Mouse (Mus musculus): ENCODE results near the gene Slamf6. TPM values are rescaled to one million over a fixed set of nuclear protein-coding genes. Genes with fewer than 3 reads are reported as not detected.

Gene Slamf6
- total and polyA plus RNA-seq, 2 experiments from 2014 or later = 0.11 TPM; not detected in 1

DNA sequence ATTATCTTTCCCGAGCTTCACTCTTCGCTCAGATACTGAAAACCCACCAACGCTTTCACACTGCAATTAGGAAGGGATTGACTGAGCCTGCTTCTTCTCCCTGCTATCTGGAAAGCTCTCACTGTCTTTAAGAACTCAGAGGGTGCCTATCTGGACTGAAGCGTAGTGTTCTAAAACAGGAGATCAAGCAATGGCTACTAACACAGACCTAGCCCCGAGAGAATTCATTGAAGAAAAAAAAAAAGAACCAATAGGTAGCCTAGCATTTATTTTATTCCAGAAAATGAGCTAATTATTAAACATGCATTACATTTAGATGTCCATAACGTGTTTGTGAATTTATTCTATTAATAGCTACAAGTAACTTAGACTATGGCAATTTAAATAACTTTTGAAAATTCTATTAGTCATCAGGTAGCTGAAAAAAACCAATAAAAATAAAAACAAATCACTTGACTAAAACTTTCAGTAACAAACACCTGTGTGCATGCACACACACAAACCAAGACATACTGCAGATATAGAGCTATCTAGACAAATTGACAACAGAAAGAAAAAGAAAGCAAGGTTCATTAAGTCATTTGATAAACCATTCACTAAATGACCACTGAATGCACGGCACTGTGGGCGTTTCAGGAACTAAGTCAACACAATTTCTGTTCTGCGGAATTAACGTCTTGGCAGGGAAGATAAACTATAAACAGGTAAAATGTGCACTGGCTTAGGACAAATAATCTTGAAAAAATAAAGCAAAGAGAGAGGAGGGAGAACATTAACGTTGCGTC lies 1.0 kb downstream of the Slamf6 start:
- no peak overlapping the region for H3K9ac ChIP-seq (replicated peaks; ENCODE audit: low read depth, low read length)
- peak overlapping the region; percentile 26 for H3K4me2 ChIP-seq (ENCODE audit: low read depth, low read length)
- TF ChIP-seq CTCF (IDR thresholded peaks at IDR 0.05; ENCODE audit: low read depth) (no peak), EP300 (IDR thresholded peaks at IDR 0.05; ENCODE audit: low read depth) (no peak)
- peak overlapping the region; percentile 26; the same call in 1 of the 2 replicates for H3K27ac ChIP-seq (ENCODE audit: low read depth)
- peak overlapping the region; percentile 36; the same call in 1 of the 2 replicates for H3K4me3 ChIP-seq (ENCODE audit: low read depth, low read length)
- H3K9me3 ChIP-seq (replicated peaks; ENCODE audit: control insufficient read depth, low read length) = no peaks in the 10 kb centered on the region
- H3K27me3 ChIP-seq (ENCODE audit: control insufficient read depth, insufficient read depth, low read length) = no peaks in the 10 kb centered on the region
- ATAC-seq (ENCODE audit: insufficient read depth, low read depth) (no peak), DNase-seq (ENCODE audit: low spot score) (no peak)
- no peaks in the 10 kb centered on the region for H3K4me1 ChIP-seq (ENCODE audit: control insufficient read depth, insufficient read depth)
- no peaks in the 10 kb centered on the region for H3K36me3 ChIP-seq (replicated peaks; ENCODE audit: control insufficient read depth, insufficient read depth, low read length)
- 58% methylated on average over 12 of the region's 12 CpGs for WGBS

DNA sequence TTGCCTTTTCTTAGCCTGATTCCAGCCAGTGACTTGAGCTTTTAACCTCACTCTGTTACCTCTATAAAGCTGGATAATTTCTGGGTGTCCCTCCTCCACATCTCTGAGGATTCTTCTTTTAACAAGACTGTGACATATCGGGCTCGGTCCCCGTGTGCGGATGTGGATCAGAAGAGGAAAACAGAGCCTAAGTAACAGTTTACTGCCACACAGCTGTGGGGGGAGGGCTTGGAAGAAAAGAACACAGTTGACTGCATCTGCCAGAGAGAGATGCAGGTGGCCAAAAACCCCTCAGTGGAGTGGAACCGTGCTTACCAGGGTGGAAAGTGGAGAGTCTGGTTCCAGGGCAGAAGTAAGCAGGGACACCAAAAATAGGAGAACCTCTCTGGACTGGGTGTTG lies 1.9 kb downstream of the Slamf6 start:
- Histone ChIP-seq H3K9me3 (replicated peaks; ENCODE audit: control insufficient read depth, low read length) (no peaks in the 10 kb centered on the region), H3K4me2 (ENCODE audit: low read depth, low read length) (no peak overlapping the region), H3K9ac (replicated peaks; ENCODE audit: low read depth, low read length) (no peak overlapping the region), H3K36me3 (replicated peaks; ENCODE audit: control insufficient read depth, insufficient read depth, low read length) (no peaks in the 10 kb centered on the region), H3K27ac (ENCODE audit: low read depth) (no peak overlapping the region), H3K4me3 (ENCODE audit: low read depth, low read length) (peak overlapping the region; percentile 15; the same call in 1 of the 2 replicates), H3K27me3 (ENCODE audit: control insufficient read depth, insufficient read depth, low read length) (no peaks in the 10 kb centered on the region), H3K4me1 (ENCODE audit: control insufficient read depth, insufficient read depth) (no peaks in the 10 kb centered on the region)
- no peak for DNase-seq (ENCODE audit: low spot score)
- ATAC-seq (ENCODE audit: insufficient read depth, low read depth) = no peak
- 85% methylated on average over 5 of the region's 5 CpGs for WGBS
- TF ChIP-seq EP300 (IDR thresholded peaks at IDR 0.05; ENCODE audit: low read depth) (no peak), CTCF (IDR thresholded peaks at IDR 0.05; ENCODE audit: low read depth) (no peak)

DNA sequence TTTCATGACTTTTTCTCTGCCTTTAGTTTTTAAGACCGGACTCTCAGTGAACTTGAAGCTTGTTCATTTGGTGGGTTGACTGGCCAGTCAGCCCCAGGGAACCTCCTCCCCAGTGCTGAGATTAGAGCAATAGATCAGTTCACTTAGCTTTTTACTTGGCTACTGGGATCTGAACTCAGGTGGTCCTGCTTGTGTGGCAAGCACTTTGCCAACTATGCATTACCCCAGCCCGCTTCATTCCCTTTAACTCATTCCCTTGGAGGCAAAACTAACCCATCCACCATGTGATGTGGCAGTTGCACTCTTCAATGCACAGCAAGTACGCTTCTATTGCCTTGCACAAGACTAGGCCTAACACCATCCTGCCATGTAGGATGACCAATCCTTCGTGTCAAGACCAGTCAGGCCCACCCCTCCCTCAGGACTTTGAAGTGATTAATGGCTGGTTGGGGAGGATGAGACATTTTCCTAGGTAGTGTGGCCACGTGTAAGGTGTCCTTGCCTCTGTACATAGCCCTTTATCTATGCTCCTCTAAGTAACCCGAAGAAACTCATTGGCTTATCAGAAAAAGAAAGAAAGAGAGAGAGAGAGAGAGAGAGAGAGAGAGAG lies 2.7 kb downstream of the Slamf6 start:
- Histone ChIP-seq H3K27me3 (ENCODE audit: control insufficient read depth, insufficient read depth, low read length) (no peaks in the 10 kb centered on the region), H3K4me2 (ENCODE audit: low read depth, low read length) (peak overlapping the region; percentile 9; the same call in 1 of the 2 replicates), H3K27ac (ENCODE audit: low read depth) (no peak overlapping the region; the same call in 1 of the 2 replicates), H3K4me1 (ENCODE audit: control insufficient read depth, insufficient read depth) (no peaks in the 10 kb centered on the region), H3K9ac (replicated peaks; ENCODE audit: low read depth, low read length) (no peak overlapping the region), H3K4me3 (ENCODE audit: low read depth, low read length) (no peak overlapping the region; the same call in 1 of the 2 replicates), H3K9me3 (replicated peaks; ENCODE audit: control insufficient read depth, low read length) (no peaks in the 10 kb centered on the region), H3K36me3 (replicated peaks; ENCODE audit: control insufficient read depth, insufficient read depth, low read length) (no peaks in the 10 kb centered on the region)
- 74% methylated on average over 6 of the region's 6 CpGs for WGBS
- TF ChIP-seq EP300 (IDR thresholded peaks at IDR 0.05; ENCODE audit: low read depth) (no peak), CTCF (IDR thresholded peaks at IDR 0.05; ENCODE audit: low read depth) (no peak)
- ATAC-seq (ENCODE audit: insufficient read depth, low read depth) (no peak), DNase-seq (ENCODE audit: low spot score) (no peak)

DNA sequence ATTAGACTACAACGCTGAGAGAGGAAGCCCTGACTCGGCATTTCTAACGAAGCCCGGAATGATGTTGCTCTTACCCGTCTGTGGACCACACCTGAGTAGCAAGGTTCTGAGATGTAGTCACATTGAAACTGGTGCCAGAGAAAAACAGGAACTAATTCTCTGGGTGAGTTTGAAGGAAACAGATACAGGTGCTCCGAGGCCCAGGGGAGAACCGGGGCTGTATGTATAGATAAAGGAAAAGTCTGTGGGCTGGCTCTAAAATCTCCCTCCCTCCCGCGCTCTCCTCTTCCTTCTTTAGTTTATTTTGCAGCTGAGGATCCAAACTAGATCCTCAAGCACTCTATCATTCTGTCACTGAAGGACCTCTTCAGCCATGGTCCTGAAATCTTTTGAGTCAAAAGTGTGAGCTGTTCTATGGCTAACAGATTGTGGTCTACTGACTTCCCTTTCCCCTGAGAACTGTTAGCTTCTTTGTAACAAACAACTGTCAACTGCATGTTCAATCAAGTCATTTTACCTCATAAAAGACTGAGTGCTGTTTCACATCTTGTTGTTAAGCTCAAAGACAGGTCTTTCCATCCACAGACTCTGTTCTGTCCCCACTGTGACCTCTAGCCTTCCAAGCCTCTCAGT lies 3.8 kb downstream of the Slamf6 start:
- Histone ChIP-seq H3K27me3 (ENCODE audit: control insufficient read depth, insufficient read depth, low read length) (no peaks in the 10 kb centered on the region), H3K27ac (ENCODE audit: low read depth) (peak overlapping the region; percentile 57; the same call in 1 of the 2 replicates), H3K4me1 (ENCODE audit: control insufficient read depth, insufficient read depth) (no peaks in the 10 kb centered on the region), H3K9ac (replicated peaks; ENCODE audit: low read depth, low read length) (no peak overlapping the region), H3K4me3 (ENCODE audit: low read depth, low read length) (no peak overlapping the region), H3K9me3 (replicated peaks; ENCODE audit: control insufficient read depth, low read length) (no peaks in the 10 kb centered on the region), H3K4me2 (ENCODE audit: low read depth, low read length) (no peak overlapping the region; the same call in 1 of the 2 replicates), H3K36me3 (replicated peaks; ENCODE audit: control insufficient read depth, insufficient read depth, low read length) (no peaks in the 10 kb centered on the region)
- WGBS = 74% methylated on average over 9 of the region's 9 CpGs
- ATAC-seq (ENCODE audit: insufficient read depth, low read depth) (no peak), DNase-seq (ENCODE audit: low spot score) (no peak)
- no peak for TF ChIP-seq EP300 (IDR thresholded peaks at IDR 0.05; ENCODE audit: low read depth)

DNA sequence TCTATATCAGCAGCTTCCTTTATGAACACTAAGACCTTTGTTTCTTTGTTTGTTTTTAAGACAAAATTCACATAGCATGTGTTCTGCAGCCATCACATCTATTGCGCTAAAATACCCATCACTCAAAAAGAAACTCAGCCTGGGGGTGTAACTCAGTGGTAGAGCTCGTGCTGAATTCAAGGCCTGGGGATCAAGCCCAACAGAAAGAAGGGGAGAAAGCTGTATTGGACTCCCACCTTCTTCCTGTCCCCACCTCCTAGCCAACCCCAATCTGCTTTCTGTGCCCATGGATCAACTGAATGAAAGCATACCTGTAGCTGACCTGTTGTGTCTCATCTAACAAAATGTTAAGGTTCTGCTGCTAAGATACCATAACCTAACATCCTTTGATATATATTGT lies 4.3 kb downstream of the Slamf6 start:
- Histone ChIP-seq H3K4me1 (ENCODE audit: control insufficient read depth, insufficient read depth) (no peaks in the 10 kb centered on the region), H3K4me2 (ENCODE audit: low read depth, low read length) (peak overlapping the region; percentile 6; the same call in 1 of the 2 replicates), H3K36me3 (replicated peaks; ENCODE audit: control insufficient read depth, insufficient read depth, low read length) (no peaks in the 10 kb centered on the region), H3K4me3 (ENCODE audit: low read depth, low read length) (no peak overlapping the region), H3K9ac (replicated peaks; ENCODE audit: low read depth, low read length) (no peak overlapping the region), H3K9me3 (replicated peaks; ENCODE audit: control insufficient read depth, low read length) (no peaks in the 10 kb centered on the region), H3K27me3 (ENCODE audit: control insufficient read depth, insufficient read depth, low read length) (no peaks in the 10 kb centered on the region), H3K27ac (ENCODE audit: low read depth) (peak overlapping the region; percentile 57; the same call in 1 of the 2 replicates)
- 74% methylated on average over 2 of the region's 2 CpGs for WGBS
- no peak for ATAC-seq (ENCODE audit: insufficient read depth, low read depth)
- TF ChIP-seq CTCF (IDR thresholded peaks at IDR 0.05; ENCODE audit: low read depth) (no peak), EP300 (IDR thresholded peaks at IDR 0.05; ENCODE audit: low read depth) (no peak)
- DNase-seq (ENCODE audit: low spot score) = no peak
